Mouse (Mus musculus) CH12.LX (cell line): ENCODE data around the gene Erich4. TPM values are rescaled to one million over a fixed set of nuclear protein-coding genes. Genes with fewer than 3 reads are reported as not detected.

Experiments
- DNase-seq: peaks from one replicate; pipeline ENCODE4 v3.0.0-alpha.2; 2013; ENCODE audit errors: extremely low read depth
- H3K27ac ChIP-seq: 2 replicates; pipeline ENCODE4 v1.5.1; 2012; ENCODE audit warnings: low read depth, mild to moderate bottlenecking, control low read depth, moderate library complexity; ENCODE audit not compliant: insufficient read depth
- H3K27me3 ChIP-seq: replicated peaks from 2 replicates; pipeline ENCODE3; 2012; ENCODE audit warnings: inconsistent platforms
- H3K36me3 ChIP-seq, 2 experiments: replicated peaks in 1 of 2; 2 replicates each; pipeline versions ENCODE3 to v1.6.1; 2012; ENCODE audit warnings: inconsistent platforms in 1 of 2, low read length in 1 of 2, mild to moderate bottlenecking in 1 of 2, mixed read lengths in 1 of 2, moderate library complexity in 1 of 2; ENCODE audit not compliant: control insufficient read depth in 1 of 2, insufficient read depth in 1 of 2
- H3K4me1 ChIP-seq, 2 experiments: 2 replicates each; pipeline ENCODE4 v1.6.1; 2012; ENCODE audit warnings: inconsistent platforms in 1 of 2, moderate library complexity in 1 of 2; ENCODE audit not compliant: insufficient read depth in 2 of 2, control insufficient read depth in 1 of 2
- H3K4me2 ChIP-seq: 2 replicates; pipeline ENCODE4 v1.6.1; 2012; ENCODE audit warnings: low read depth, mild to moderate bottlenecking, control low read depth; ENCODE audit not compliant: poor library complexity, insufficient read depth, severe bottlenecking
- H3K4me3 ChIP-seq, 3 experiments: fragments of 150-350 bp in 1 of 3; sonication (generic) in 1 of 3; replicated peaks in 1 of 3; 2 replicates each; pipeline versions ENCODE3 to v1.5.1; 2011 to 2012; ENCODE audit warnings: low read depth in 2 of 3, low read length in 2 of 3, mild to moderate bottlenecking in 2 of 3, moderate library complexity in 2 of 3, control low read depth in 1 of 3, improper control_type of control experiment in 1 of 3, inconsistent platforms in 1 of 3, mixed read lengths in 1 of 3; ENCODE audit not compliant: poor library complexity in 1 of 3
- H3K79me2 ChIP-seq: replicated peaks from 2 replicates; pipeline ENCODE4 v1.6.1; 2012; ENCODE audit warnings: mild to moderate bottlenecking, moderate library complexity; ENCODE audit not compliant: control insufficient read depth, poor library complexity, insufficient read depth, severe bottlenecking; ENCODE audit errors: extremely low read depth
- H3K9ac ChIP-seq: 2 replicates; pipeline ENCODE4 v1.6.1; 2012; ENCODE audit warnings: low read depth, mild to moderate bottlenecking, control low read depth, moderate library complexity; ENCODE audit not compliant: insufficient read depth
- H3K9me3 ChIP-seq: replicated peaks from 2 replicates; pipeline ENCODE3; 2012; ENCODE audit warnings: low read length, inconsistent platforms, mixed read lengths
- CHD1 ChIP-seq: IDR thresholded peaks from 2 replicates; pipeline ENCODE4 v1.6.1; 2012; ENCODE audit warnings: low read depth, low read length, improper control_type of control experiment, inconsistent platforms
- ELF1 ChIP-seq: IDR thresholded peaks from 2 replicates; pipeline ENCODE4 v1.6.1; 2014; ENCODE audit warnings: low read depth, mild to moderate bottlenecking, inconsistent platforms, low read length, improper control_type of control experiment
- EP300 ChIP-seq: IDR thresholded peaks from 2 replicates; pipeline ENCODE4 v1.6.1; 2011; ENCODE audit warnings: low read length, improper control_type of control experiment
- ETS1 ChIP-seq: conservative IDR thresholded peaks from 2 replicates; pipeline ENCODE4 v1.6.1; 2012; ENCODE audit warnings: low read depth, mild to moderate bottlenecking, inconsistent platforms, low read length, improper control_type of control experiment, moderate library complexity
- IRF4 ChIP-seq: IDR thresholded peaks from 2 replicates; pipeline ENCODE4 v1.6.1; 2014; ENCODE audit warnings: low read depth, mild to moderate bottlenecking, inconsistent platforms, low read length, improper control_type of control experiment
- JUND ChIP-seq: conservative IDR thresholded peaks from 2 replicates; pipeline ENCODE4 v1.6.1; 2011; ENCODE audit warnings: low read depth, low read length, improper control_type of control experiment
- KAT2A ChIP-seq: IDR thresholded peaks from 2 replicates; pipeline ENCODE4 v1.6.1; 2012; ENCODE audit warnings: low read length, improper control_type of control experiment, inconsistent platforms; ENCODE audit not compliant: insufficient replicate concordance
- MAFK ChIP-seq: IDR thresholded peaks from 2 replicates; pipeline ENCODE4 v1.6.1; 2011; ENCODE audit warnings: low read length, improper control_type of control experiment; ENCODE audit not compliant: insufficient replicate concordance
- MAX ChIP-seq: IDR thresholded peaks from 2 replicates; pipeline ENCODE4 v1.6.1; 2011; ENCODE audit warnings: low read length, improper control_type of control experiment
- MAZ ChIP-seq: IDR thresholded peaks from 2 replicates; pipeline ENCODE4 v1.6.1; 2012; ENCODE audit warnings: low read depth, mild to moderate bottlenecking, inconsistent platforms, low read length, improper control_type of control experiment, moderate library complexity
- MYC ChIP-seq: IDR thresholded peaks from 2 replicates; pipeline ENCODE4 v1.6.1; 2011; ENCODE audit warnings: low read depth, mild to moderate bottlenecking, improper control_type of control experiment, low read length
- NRF1 ChIP-seq: IDR thresholded peaks from 2 replicates; pipeline ENCODE4 v1.6.1; 2014; ENCODE audit warnings: low read depth, mild to moderate bottlenecking, inconsistent platforms, low read length, improper control_type of control experiment, moderate library complexity
- PAX5 ChIP-seq: IDR thresholded peaks from 2 replicates; pipeline ENCODE4 v1.6.1; 2012; ENCODE audit warnings: low read length, inconsistent platforms, mixed read lengths
- POLR2A ChIP-seq: IDR thresholded peaks from 2 replicates; pipeline ENCODE4 v1.6.1; 2011; ENCODE audit warnings: low read depth, mild to moderate bottlenecking, improper control_type of control experiment, low read length
- SIN3A ChIP-seq: IDR thresholded peaks from 2 replicates; pipeline ENCODE4 v1.6.1; 2012; ENCODE audit warnings: low read length, improper control_type of control experiment, inconsistent platforms
- SMC3 ChIP-seq: IDR thresholded peaks from 2 replicates; pipeline ENCODE4 v1.6.1; 2011; ENCODE audit warnings: low read depth, low read length, improper control_type of control experiment
- TBP ChIP-seq: conservative IDR thresholded peaks from 2 replicates; pipeline ENCODE4 v1.6.1; 2011; ENCODE audit warnings: low read depth, low read length, improper control_type of control experiment
- TCF12 ChIP-seq: IDR thresholded peaks from 2 replicates; pipeline ENCODE4 v1.6.1; 2014; ENCODE audit warnings: low read depth, mild to moderate bottlenecking, inconsistent platforms, low read length, improper control_type of control experiment
- UBTF ChIP-seq: IDR thresholded peaks from 2 replicates; pipeline ENCODE4 v1.6.1; 2012; ENCODE audit warnings: low read depth, mild to moderate bottlenecking, inconsistent platforms, low read length, improper control_type of control experiment, moderate library complexity
- ZKSCAN1 ChIP-seq: IDR thresholded peaks from 2 replicates; pipeline ENCODE4 v1.6.1; 2012; ENCODE audit warnings: low read depth, inconsistent platforms, low read length, improper control_type of control experiment, borderline replicate concordance
- ZMIZ1 ChIP-seq: IDR thresholded peaks from 2 replicates; pipeline ENCODE4 v1.6.1; 2012; ENCODE audit warnings: low read depth, mild to moderate bottlenecking, inconsistent platforms, low read length, improper control_type of control experiment
- dilution Hi-C: fragments of 300-500 bp; cut with MboI; formaldehyde crosslinking; loops from 2 replicates; pipeline ENCODE4 v1.14.3; 2020; ENCODE audit warnings: low sequenced_read_pairs; ENCODE audit not compliant: extremely low pct_unique_long_range_greater_than_20kb, extremely low pct_ligation_motif_present
- in situ Hi-C: fragments of 300-500 bp; cut with MboI; formaldehyde crosslinking; loops from 3 replicates; pipeline ENCODE4 v1.14.3; 2019; ENCODE audit warnings: low sequenced_read_pairs, low pct_ligation_motif_present, low pct_unique_long_range_greater_than_20kb, mixed read lengths
- polyA plus RNA-seq: library from polyadenylated mRNA; unstranded; fragments of >175 nt; gene quantifications from 2 replicates; pipeline ENCODE4 v1.2.1, GENCODE M21; 2012; ENCODE audit warnings: low read depth; ENCODE audit not compliant: insufficient read length
- total RNA-seq, 2 experiments: library from RNA; depleted of rRNA; stranded (reverse); fragments of 300-350 nt in 1 of 2; fragments of >200 nt in 1 of 2; gene quantifications; 2 replicates each; pipeline ENCODE4 v1.2.3; 2012 to 2014

The Erich4 gene
- total and polyA plus RNA-seq, 3 experiments, result not detected

DNA sequence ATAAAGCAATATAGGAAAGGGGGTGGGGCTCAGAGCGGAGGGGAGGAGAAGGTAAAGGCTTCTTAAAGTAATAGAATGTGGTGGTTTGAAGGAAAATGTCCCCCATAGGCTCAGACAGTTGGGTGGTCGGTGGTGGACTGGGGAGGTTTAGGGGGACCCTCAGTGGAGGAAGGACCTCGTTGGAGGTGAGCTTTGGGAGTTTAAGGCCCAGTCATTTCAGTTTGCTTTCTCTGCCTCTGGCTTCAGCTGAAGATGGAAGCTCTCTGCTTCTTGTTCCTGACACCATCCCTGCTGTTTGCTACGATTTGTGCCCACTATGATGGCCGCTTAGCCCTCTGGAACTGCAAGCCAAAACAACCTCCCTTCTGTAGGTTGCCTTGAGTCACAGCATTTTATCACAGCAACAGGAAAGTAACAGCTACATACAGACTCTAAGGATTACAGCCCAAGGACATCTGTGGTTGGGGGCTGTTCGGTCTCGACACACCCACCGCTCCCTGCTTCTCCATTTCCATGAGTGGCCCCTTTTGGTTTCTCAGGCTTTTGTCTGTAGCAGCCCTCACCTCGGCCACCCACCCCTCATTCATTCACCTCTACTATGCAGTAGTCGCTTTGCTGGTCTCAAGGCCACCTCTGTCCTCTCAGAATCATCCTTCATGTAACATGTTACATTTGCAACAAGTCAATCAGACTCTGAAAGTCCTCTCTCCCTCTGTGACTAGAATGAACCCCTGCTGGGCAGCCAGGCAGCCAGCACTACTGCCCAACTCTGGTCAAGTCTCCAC, 1.9 kb upstream of the Erich4 start:
- Histone ChIP-seq H3K4me1 (peaks cover 4 to 17% of the 10 kb centered on the region in 2 experiments), H3K4me3 (no peak overlapping the region), H3K27ac (no peak overlapping the region)
- TF ChIP-seq MAX, result no peak
- TF ChIP-seq KAT2A, result no peak
- TF ChIP-seq PAX5, result no peak
- no peak for TF ChIP-seq POLR2A
- no peak for TF ChIP-seq EP300
- TF ChIP-seq CHD1, result no peak
- TF ChIP-seq UBTF, result no peak
- TF ChIP-seq JUND, result no peak
- TF ChIP-seq ZKSCAN1, result no peak
- TF ChIP-seq SIN3A, result no peak
- no peak for TF ChIP-seq TCF12
- no peak for TF ChIP-seq ELF1
- TF ChIP-seq TBP, result no peak
- no peak for TF ChIP-seq IRF4
- no peak for TF ChIP-seq NRF1
- TF ChIP-seq MAZ, result no peak
- no peak for TF ChIP-seq ZMIZ1
- TF ChIP-seq MAFK, result no peak
- TF ChIP-seq SMC3, result no peak
- TF ChIP-seq, all 38 proteins: peak for 0
- Histone ChIP-seq H3K36me3 (peaks cover 2 to 23% of the 10 kb centered on the region in 2 experiments), H3K4me2 (no peak overlapping the region), H3K27me3 (peaks cover 7% of the 10 kb centered on the region), H3K79me2 (no peaks in the 10 kb centered on the region), H3K9ac (no peak overlapping the region), H3K9me3 (no peaks in the 10 kb centered on the region)
- in situ Hi-C loops, result no loop called here
- dilution Hi-C loops, result no loop called here
- no peak for DNase-seq

DNA sequence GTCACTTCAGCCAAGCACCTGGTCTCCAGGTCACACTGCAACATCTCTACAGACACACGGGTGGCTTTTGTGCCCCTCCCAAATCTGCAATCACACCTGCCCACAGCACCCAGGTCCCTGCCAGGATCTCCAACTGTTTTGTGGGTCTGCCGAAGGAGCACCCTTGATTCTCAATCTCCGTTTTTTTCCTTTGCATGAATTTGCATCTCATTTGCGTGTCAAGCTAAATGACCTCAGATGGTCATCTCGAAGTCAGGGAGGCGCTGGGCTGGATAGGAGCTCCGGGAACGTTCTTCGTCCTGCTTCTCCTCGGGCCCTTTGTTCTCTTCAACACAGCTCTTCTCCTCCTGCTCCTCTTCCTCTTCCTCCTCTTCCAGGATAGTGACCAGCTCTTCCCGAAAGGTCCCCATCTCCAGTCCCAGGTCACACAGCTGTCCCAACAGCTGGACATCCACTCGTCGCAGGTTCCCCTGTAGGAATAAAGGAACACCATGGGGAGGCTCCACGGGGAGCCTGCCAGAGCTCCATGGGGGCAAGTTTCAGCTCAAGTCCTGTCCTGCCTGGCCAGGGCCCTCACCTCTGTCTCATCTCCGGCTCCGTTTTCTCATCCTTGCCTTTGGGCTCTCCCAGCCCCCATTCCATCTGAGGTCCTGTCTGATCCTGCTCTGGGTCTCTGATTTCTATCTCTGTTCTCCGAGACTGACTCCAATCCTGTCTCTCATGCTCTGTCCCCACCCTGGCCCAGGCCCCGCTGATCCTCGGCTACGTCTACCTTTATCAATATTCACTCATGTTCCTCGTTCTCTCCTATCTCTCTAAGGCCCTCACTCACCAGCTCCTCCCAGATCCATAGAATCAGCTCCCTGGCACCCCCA, 624 bp downstream of the Erich4 start:
- peaks cover 7% of the 10 kb centered on the region for H3K27me3 ChIP-seq
- H3K4me3 ChIP-seq, result no peak overlapping the region
- no peak overlapping the region for H3K9ac ChIP-seq
- DNase-seq, result no peak
- TF ChIP-seq SIN3A, result no peak
- no peak for TF ChIP-seq MYC
- TF ChIP-seq ETS1, result no peak
- TF ChIP-seq, all 38 proteins: peak for 0
- no peak overlapping the region for H3K27ac ChIP-seq
- no peaks in the 10 kb centered on the region for H3K36me3 ChIP-seq
- H3K79me2 ChIP-seq, result no peaks in the 10 kb centered on the region
- H3K4me1 ChIP-seq, result peaks cover 2 to 11% of the 10 kb centered on the region in 2 experiments
- no peak overlapping the region for H3K4me2 ChIP-seq
- dilution Hi-C loops (no loop called here), in situ Hi-C loops (no loop called here)
- H3K9me3 ChIP-seq, result no peaks in the 10 kb centered on the region
